Mouse (Mus musculus): ENCODE measurements around the gene Ccdc180. TPM values are rescaled to one million over a fixed set of nuclear protein-coding genes. Genes with fewer than 3 reads are reported as not detected.

The Ccdc180 gene
- polyA plus RNA-seq, 1 experiment from 2014 or later: 0.66 TPM

- Histone ChIP-seq H3K4me1 (no peaks in the 10 kb centered on the region), H3K9ac (no peak overlapping the region), H3K9me3 (no peaks in the 10 kb centered on the region), H3K4me2 (no peak overlapping the region), H3K27ac (no peak overlapping the region), H3K27me3 (no peaks in the 10 kb centered on the region), H3K36me3 (no peaks in the 10 kb centered on the region), H3K4me3 (no peak overlapping the region)
- no peak for ATAC-seq (ENCODE audit: borderline replicate concordance, extremely low read depth, low FRiP score, low TSS enrichment)
- 89% methylated on average over 4 of the region's 4 CpGs for WGBS
Measured at GRCm38 (mm10) chr4:45956706-45957105, 66.6 kb downstream of the Ccdc180 start.

GRCm38 (mm10) chr4:45964771-45965439 is 74.8 kb downstream of the Ccdc180 start, which contains the start of gene Tdrd7:
Gene Tdrd7 (plus strand): TSS chr4:45965334.
- Histone ChIP-seq H3K4me2 (peak within 1 kb of the TSS; percentile 34), H3K4me3 (no peak within 1 kb of the TSS), H3K4me1 (peaks cover 26% of the 10 kb centered on the region), H3K27ac (peak within 1 kb of the TSS; percentile 66), H3K9me3 (no peaks in the 10 kb centered on the region), H3K27me3 (no peaks in the 10 kb centered on the region), H3K36me3 (no peaks in the 10 kb centered on the region), H3K9ac (no peak within 1 kb of the TSS)
- ATAC-seq (ENCODE audit: borderline replicate concordance, extremely low read depth, low FRiP score, low TSS enrichment): peak; percentile 77
- 31% methylated on average over 10 of the region's 10 CpGs for WGBS

GRCm38 (mm10) chr4:45965737-45966447 is 75.8 kb downstream of the Ccdc180 start:
- Histone ChIP-seq H3K4me3 (no peak overlapping the region), H3K9ac (no peak overlapping the region), H3K4me1 (peaks cover 26% of the 10 kb centered on the region), H3K9me3 (no peaks in the 10 kb centered on the region), H3K27ac (peak overlapping the region; percentile 66), H3K27me3 (no peaks in the 10 kb centered on the region), H3K36me3 (no peaks in the 10 kb centered on the region), H3K4me2 (peak overlapping the region; percentile 34)
- ATAC-seq (ENCODE audit: borderline replicate concordance, extremely low read depth, low FRiP score, low TSS enrichment): peak; percentile 28; the same call in 1 of the 2 replicates
- WGBS: 13% methylated on average over 13 of the region's 13 CpGs

- Histone ChIP-seq H3K4me1 (peaks cover 29% of the 10 kb centered on the region), H3K27ac (peak overlapping the region; percentile 66), H3K4me3 (no peak overlapping the region), H3K9me3 (no peaks in the 10 kb centered on the region), H3K4me2 (no peak overlapping the region), H3K36me3 (no peaks in the 10 kb centered on the region), H3K27me3 (no peaks in the 10 kb centered on the region), H3K9ac (no peak overlapping the region)
- no peak for ATAC-seq (ENCODE audit: borderline replicate concordance, extremely low read depth, low FRiP score, low TSS enrichment)
- 21% methylated on average over 6 of the region's 6 CpGs for WGBS
Measured at GRCm38 (mm10) chr4:45966716-45967115, 76.6 kb downstream of the Ccdc180 start.

GRCm38 (mm10) chr4:45967479-45968341 is 77.6 kb downstream of the Ccdc180 start:
- Histone ChIP-seq H3K4me1 (peaks cover 29% of the 10 kb centered on the region), H3K9me3 (no peaks in the 10 kb centered on the region), H3K27me3 (no peaks in the 10 kb centered on the region), H3K27ac (no peak overlapping the region), H3K4me2 (no peak overlapping the region), H3K36me3 (no peaks in the 10 kb centered on the region), H3K9ac (no peak overlapping the region), H3K4me3 (no peak overlapping the region)
- no peak for ATAC-seq (ENCODE audit: borderline replicate concordance, extremely low read depth, low FRiP score, low TSS enrichment)
- 52% methylated on average over 9 of the region's 9 CpGs for WGBS

- no peak overlapping the region for H3K27ac ChIP-seq
- no peak overlapping the region for H3K9ac ChIP-seq
- H3K27me3 ChIP-seq: no peaks in the 10 kb centered on the region
- no peaks in the 10 kb centered on the region for H3K36me3 ChIP-seq
- H3K4me3 ChIP-seq: no peak overlapping the region
- H3K4me1 ChIP-seq: peaks cover 33% of the 10 kb centered on the region
- WGBS: 57% methylated on average over 2 of the region's 2 CpGs
- no peaks in the 10 kb centered on the region for H3K9me3 ChIP-seq
- ATAC-seq (ENCODE audit: borderline replicate concordance, extremely low read depth, low FRiP score, low TSS enrichment): no peak
- H3K4me2 ChIP-seq: no peak overlapping the region
Measured at GRCm38 (mm10) chr4:45969051-45969450, 78.9 kb downstream of the Ccdc180 start.

GRCm38 (mm10) chr4:45970048-45970560 is 80.0 kb downstream of the Ccdc180 start:
- no peaks in the 10 kb centered on the region for H3K36me3 ChIP-seq
- no peak overlapping the region for H3K4me3 ChIP-seq
- no peak for ATAC-seq (ENCODE audit: borderline replicate concordance, extremely low read depth, low FRiP score, low TSS enrichment)
- H3K4me2 ChIP-seq: no peak overlapping the region
- 59% methylated on average over 7 of the region's 7 CpGs for WGBS
- no peaks in the 10 kb centered on the region for H3K9me3 ChIP-seq
- peaks cover 27% of the 10 kb centered on the region for H3K4me1 ChIP-seq
- H3K27ac ChIP-seq: no peak overlapping the region
- H3K27me3 ChIP-seq: 0 out of 2 replicates have a peak, but pooled peaks cover 5% of the 10 kb centered on the region
- H3K9ac ChIP-seq: no peak overlapping the region

GRCm38 (mm10) chr4:45971806-45972447 is 81.8 kb downstream of the Ccdc180 start:
- peak overlapping the region; percentile 85 for H3K4me2 ChIP-seq
- H3K9ac ChIP-seq: peak overlapping the region; percentile 70
- no peaks in the 10 kb centered on the region for H3K9me3 ChIP-seq
- ATAC-seq (ENCODE audit: borderline replicate concordance, extremely low read depth, low FRiP score, low TSS enrichment): peak; percentile 97
- H3K27ac ChIP-seq: peak overlapping the region; percentile 62
- peaks cover 10% of the 10 kb centered on the region; the same call in 1 of the 2 replicates for H3K4me1 ChIP-seq
- peak overlapping the region; percentile 77 for H3K4me3 ChIP-seq
- 2% methylated on average over 51 of the region's 51 CpGs for WGBS
- 0 out of 2 replicates have a peak, but pooled peaks cover 5% of the 10 kb centered on the region for H3K27me3 ChIP-seq
- no peaks in the 10 kb centered on the region for H3K36me3 ChIP-seq

- under 1% methylated on average over 37 of the region's 53 CpGs for WGBS
- Histone ChIP-seq H3K27ac (peak overlapping the region; percentile 62), H3K9me3 (no peaks in the 10 kb centered on the region), H3K9ac (peak overlapping the region; percentile 70), H3K4me3 (peak overlapping the region; percentile 77), H3K4me1 (0 out of 2 replicates have a peak, but pooled peaks cover 7% of the 10 kb centered on the region), H3K27me3 (0 out of 2 replicates have a peak, but pooled peaks cover 5% of the 10 kb centered on the region), H3K4me2 (peak overlapping the region; percentile 85), H3K36me3 (no peaks in the 10 kb centered on the region)
- ATAC-seq (ENCODE audit: borderline replicate concordance, extremely low read depth, low FRiP score, low TSS enrichment): peak; percentile 81
Measured at GRCm38 (mm10) chr4:45972448-45972854, 82.3 kb downstream of the Ccdc180 start.

- H3K36me3 ChIP-seq: no peaks in the 10 kb centered on the region
- H3K4me3 ChIP-seq: peak overlapping the region; percentile 77
- peak overlapping the region; percentile 70 for H3K9ac ChIP-seq
- WGBS: 27% methylated on average over 9 of the region's 9 CpGs
- 0 out of 2 replicates have a peak, but pooled peaks cover 5% of the 10 kb centered on the region for H3K27me3 ChIP-seq
- no peak overlapping the region for H3K27ac ChIP-seq
- H3K9me3 ChIP-seq: no peaks in the 10 kb centered on the region
- ATAC-seq (ENCODE audit: borderline replicate concordance, extremely low read depth, low FRiP score, low TSS enrichment): no peak
- H3K4me2 ChIP-seq: peak overlapping the region; percentile 85
- H3K4me1 ChIP-seq: 0 out of 2 replicates have a peak, but pooled peaks cover 7% of the 10 kb centered on the region
Measured at GRCm38 (mm10) chr4:45972951-45973350, 82.8 kb downstream of the Ccdc180 start.

Measured in lung, embryonic 15.5 days (tissue).